Mouse (Mus musculus): ENCODE data around the gene Atl3. TPM values are rescaled to one million over a fixed set of nuclear protein-coding genes. Genes with fewer than 3 reads are reported as not detected.
A peak's percentile ranks its signal among the peaks of the same experiment; 100 is the strongest.

The Atl3 gene
- polyA plus RNA-seq, 1 experiment from 2014 or later = 8.9 TPM

DNA sequence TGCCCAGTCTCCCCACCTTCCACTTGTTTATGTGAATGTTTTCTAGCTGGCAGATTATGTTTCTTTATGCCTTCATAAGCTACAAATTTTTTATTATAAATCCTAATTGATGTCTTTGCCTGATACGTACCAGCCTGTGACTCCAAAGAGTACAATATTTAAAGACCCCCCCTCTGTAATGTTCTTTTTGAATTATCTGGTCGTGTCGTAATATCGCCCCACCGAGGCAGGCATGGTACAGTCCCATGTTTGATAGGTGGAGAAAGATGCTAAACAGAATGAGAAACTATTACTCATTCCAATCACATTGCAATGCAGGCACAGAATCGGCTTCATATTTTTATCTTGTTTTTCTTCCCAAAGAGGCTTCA lies 10.3 kb upstream of the Atl3 start:
- no peaks in the 10 kb centered on the region for H3K36me3 ChIP-seq (ENCODE audit: control insufficient read depth, insufficient read depth)
- TF ChIP-seq CTCF (IDR thresholded peaks at IDR 0.05; ENCODE audit: low read depth) = peak; percentile 42
- peak; percentile 36; the same call in 1 of the 2 replicates for ATAC-seq
- H3K9me3 ChIP-seq (ENCODE audit: control insufficient read depth) = no peaks in the 10 kb centered on the region
- H3K27ac ChIP-seq (ENCODE audit: low read depth, low read length) = peak overlapping the region; percentile 96
- H3K4me1 ChIP-seq (replicated peaks; ENCODE audit: control insufficient read depth, insufficient read depth, low read length) = no peaks in the 10 kb centered on the region; the same call in 1 of the 2 replicates
- no peaks in the 10 kb centered on the region for H3K27me3 ChIP-seq (replicated peaks; ENCODE audit: control insufficient read depth, insufficient read depth, low read length)
- peak overlapping the region; percentile 93 for H3K9ac ChIP-seq (ENCODE audit: low read depth, low read length)
- H3K4me2 ChIP-seq (replicated peaks; ENCODE audit: low read depth) = peak overlapping the region; percentile 82
- peak overlapping the region; percentile 96 for H3K4me3 ChIP-seq (ENCODE audit: low read depth, low read length)
- 3% methylated on average over 6 of the region's 6 CpGs for WGBS

DNA sequence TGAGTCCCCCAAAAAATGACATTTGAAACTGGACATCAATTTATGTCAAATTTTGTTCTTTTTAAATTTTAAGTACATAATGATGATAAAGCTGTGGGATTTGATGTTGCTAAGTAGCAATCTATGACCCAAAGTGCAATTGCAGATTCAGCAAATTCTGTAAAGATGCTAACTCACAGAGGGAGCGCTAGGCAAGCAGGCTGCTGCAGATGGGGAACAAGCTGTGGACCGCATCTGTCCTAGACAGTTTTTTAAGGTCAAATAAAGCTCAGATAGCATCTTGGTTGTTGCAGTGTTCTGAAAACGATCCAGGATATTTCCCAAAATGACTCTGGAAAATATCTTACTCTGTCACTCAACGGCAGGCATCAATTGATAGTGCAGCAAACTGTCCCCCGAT lies 9.8 kb upstream of the Atl3 start:
- Histone ChIP-seq H3K9ac (ENCODE audit: low read depth, low read length) (no peak overlapping the region), H3K27me3 (replicated peaks; ENCODE audit: control insufficient read depth, insufficient read depth, low read length) (no peaks in the 10 kb centered on the region), H3K4me3 (ENCODE audit: low read depth, low read length) (peak overlapping the region; percentile 96; the same call in 1 of the 2 replicates), H3K27ac (ENCODE audit: low read depth, low read length) (no peak overlapping the region), H3K4me2 (replicated peaks; ENCODE audit: low read depth) (peak overlapping the region; percentile 82; the same call in 1 of the 2 replicates), H3K4me1 (replicated peaks; ENCODE audit: control insufficient read depth, insufficient read depth, low read length) (no peaks in the 10 kb centered on the region; the same call in 1 of the 2 replicates), H3K36me3 (ENCODE audit: control insufficient read depth, insufficient read depth) (no peaks in the 10 kb centered on the region), H3K9me3 (ENCODE audit: control insufficient read depth) (no peaks in the 10 kb centered on the region)
- no peak for ATAC-seq
- 60% methylated on average over 5 of the region's 5 CpGs for WGBS
- TF ChIP-seq CTCF (IDR thresholded peaks at IDR 0.05; ENCODE audit: low read depth) = no peak

DNA sequence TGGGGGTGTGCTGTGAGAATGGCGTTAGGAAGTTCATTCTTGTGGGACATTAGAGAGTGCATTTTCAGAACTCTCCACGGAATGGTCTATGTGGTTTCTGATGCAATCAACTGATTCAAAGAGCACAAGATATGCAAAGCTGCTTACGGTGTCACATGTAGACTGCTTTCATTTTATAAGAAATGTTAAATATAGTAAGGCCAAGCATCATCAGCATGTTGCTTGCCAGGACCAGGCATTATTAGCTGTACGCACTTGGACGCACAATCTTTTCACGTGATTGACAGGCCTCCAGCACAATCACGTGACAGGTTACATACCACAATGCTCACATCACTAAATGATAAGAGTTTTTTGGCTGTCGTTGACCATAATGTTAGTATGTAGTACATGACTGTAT lies 6.2 kb upstream of the Atl3 start:
- no peak overlapping the region for H3K27ac ChIP-seq (ENCODE audit: low read depth, low read length)

DNA sequence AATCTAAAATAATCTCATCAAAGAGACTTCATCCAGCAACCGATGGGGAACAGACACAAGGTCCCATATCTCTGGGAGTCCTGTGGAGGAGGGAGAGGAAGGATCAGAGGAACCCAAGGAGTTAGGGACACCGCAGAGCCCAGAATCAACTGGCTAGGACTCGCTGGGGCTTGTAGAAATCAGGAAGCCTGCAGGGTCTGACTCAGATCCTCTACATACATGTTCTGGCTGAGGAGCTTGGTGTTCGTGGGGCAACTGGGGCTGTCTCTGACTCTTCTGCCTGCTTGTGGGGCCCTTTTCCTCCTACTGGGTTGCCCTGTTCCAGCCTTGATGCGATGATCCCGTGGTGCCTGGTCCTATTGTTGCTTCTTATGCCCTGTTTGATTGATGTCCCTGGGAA lies 1.9 kb upstream of the Atl3 start:
- H3K4me2 ChIP-seq (replicated peaks; ENCODE audit: low read depth) = no peak overlapping the region
- 85% methylated on average over 6 of the region's 6 CpGs for WGBS
- no peak overlapping the region for H3K9ac ChIP-seq (ENCODE audit: low read depth, low read length)
- H3K27me3 ChIP-seq (replicated peaks; ENCODE audit: control insufficient read depth, insufficient read depth, low read length) = no peaks in the 10 kb centered on the region
- H3K9me3 ChIP-seq (ENCODE audit: control insufficient read depth) = no peaks in the 10 kb centered on the region
- ATAC-seq = no peak
- H3K4me3 ChIP-seq (ENCODE audit: low read depth, low read length) = no peak overlapping the region
- no peaks in the 10 kb centered on the region for H3K36me3 ChIP-seq (ENCODE audit: control insufficient read depth, insufficient read depth)
- 0 out of 2 replicates have a peak overlapping the region, but pooled peaks have one; percentile 80 for H3K27ac ChIP-seq (ENCODE audit: low read depth, low read length)
- H3K4me1 ChIP-seq (replicated peaks; ENCODE audit: control insufficient read depth, insufficient read depth, low read length) = no peaks in the 10 kb centered on the region; the same call in 1 of the 2 replicates
- TF ChIP-seq CTCF (IDR thresholded peaks at IDR 0.05; ENCODE audit: low read depth) = no peak

More for the DNA sequence above, 6.2 kb upstream of the Atl3 start:
- H3K4me2 ChIP-seq (replicated peaks; ENCODE audit: low read depth) = no peak overlapping the region
- H3K36me3 ChIP-seq (ENCODE audit: control insufficient read depth, insufficient read depth) = no peaks in the 10 kb centered on the region
- H3K4me3 ChIP-seq (ENCODE audit: low read depth, low read length) = no peak overlapping the region
- no peak for ATAC-seq
- no peaks in the 10 kb centered on the region for H3K27me3 ChIP-seq (replicated peaks; ENCODE audit: control insufficient read depth, insufficient read depth, low read length)
- H3K9ac ChIP-seq (ENCODE audit: low read depth, low read length) = no peak overlapping the region
- 66% methylated on average over 8 of the region's 8 CpGs for WGBS
- H3K9me3 ChIP-seq (ENCODE audit: control insufficient read depth) = no peaks in the 10 kb centered on the region
- H3K4me1 ChIP-seq (replicated peaks; ENCODE audit: control insufficient read depth, insufficient read depth, low read length) = no peaks in the 10 kb centered on the region; the same call in 1 of the 2 replicates
- no peak for TF ChIP-seq CTCF (IDR thresholded peaks at IDR 0.05; ENCODE audit: low read depth)

DNA sequence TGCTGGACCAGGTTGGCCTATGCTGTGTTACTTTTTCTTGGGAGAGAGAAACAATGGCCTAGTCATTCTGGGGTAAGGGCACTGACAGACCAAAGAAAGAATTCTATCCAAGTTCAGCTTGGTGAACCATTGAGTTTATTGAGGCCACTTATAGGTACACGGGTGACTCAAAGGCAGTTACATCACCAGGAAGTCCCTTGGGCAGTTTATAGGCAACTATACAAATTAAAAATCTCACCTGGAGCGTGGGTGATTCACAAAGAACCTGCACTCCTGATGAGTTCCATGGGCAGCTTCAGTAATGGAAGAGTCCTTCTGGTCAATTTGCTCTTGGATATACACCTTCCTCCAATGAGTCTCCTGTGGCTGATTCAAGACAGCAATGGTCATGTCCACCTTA lies 1.2 kb upstream of the Atl3 start:
- Histone ChIP-seq H3K4me1 (replicated peaks; ENCODE audit: control insufficient read depth, insufficient read depth, low read length) (no peaks in the 10 kb centered on the region; the same call in 1 of the 2 replicates), H3K27me3 (replicated peaks; ENCODE audit: control insufficient read depth, insufficient read depth, low read length) (no peaks in the 10 kb centered on the region), H3K36me3 (ENCODE audit: control insufficient read depth, insufficient read depth) (no peaks in the 10 kb centered on the region), H3K9ac (ENCODE audit: low read depth, low read length) (no peak overlapping the region), H3K4me3 (ENCODE audit: low read depth, low read length) (no peak overlapping the region), H3K4me2 (replicated peaks; ENCODE audit: low read depth) (no peak overlapping the region), H3K27ac (ENCODE audit: low read depth, low read length) (peak overlapping the region; percentile 80), H3K9me3 (ENCODE audit: control insufficient read depth) (no peaks in the 10 kb centered on the region)
- no peak for TF ChIP-seq CTCF (IDR thresholded peaks at IDR 0.05; ENCODE audit: low read depth)
- peak; percentile 39 for ATAC-seq
- WGBS = 49% methylated on average over 2 of the region's 2 CpGs

DNA sequence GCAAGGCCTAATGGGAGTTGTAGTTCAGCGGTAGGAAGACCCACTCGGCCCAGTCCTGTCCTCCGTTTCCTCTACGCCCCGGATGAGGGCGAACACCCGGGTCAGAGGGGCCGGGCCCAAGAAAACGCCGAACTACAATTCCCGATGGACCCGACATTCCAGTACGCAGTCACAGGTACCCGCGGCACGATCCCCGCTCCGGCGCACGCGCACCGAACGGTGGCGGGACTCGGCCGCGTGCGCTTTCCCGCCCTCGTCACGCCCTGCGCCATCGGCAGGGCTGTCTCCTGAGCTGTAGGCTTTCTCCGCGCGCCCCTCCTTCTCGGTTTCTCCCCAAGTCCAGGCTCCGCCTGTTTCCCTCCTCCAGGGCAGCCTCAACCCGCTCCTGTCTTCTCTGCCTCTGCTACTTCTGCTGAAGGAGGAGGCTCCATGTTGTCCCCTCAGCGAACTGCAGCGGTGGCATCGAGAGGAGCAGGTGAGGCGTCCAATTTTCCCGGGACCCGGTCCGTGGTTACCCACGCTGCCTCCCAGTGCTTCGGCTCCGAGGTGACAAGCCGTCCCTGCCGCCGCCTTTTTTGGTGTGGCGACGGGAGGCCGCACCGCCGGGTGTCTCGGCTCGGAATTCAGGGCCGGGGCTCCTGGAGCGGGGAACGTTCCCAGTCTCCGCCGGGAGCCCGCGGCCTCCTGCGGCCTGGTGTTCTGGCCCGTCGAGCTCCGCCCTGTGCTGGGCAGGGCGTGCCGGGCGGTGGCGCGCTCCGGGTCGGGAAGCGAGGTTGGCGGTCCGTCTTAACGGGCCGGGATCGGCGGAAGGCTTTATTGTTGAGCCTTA lies 561 bp downstream of the Atl3 start:
- Histone ChIP-seq H3K4me2 (replicated peaks; ENCODE audit: low read depth) (peak overlapping the region; percentile 69), H3K9ac (ENCODE audit: low read depth, low read length) (peak overlapping the region; percentile 61), H3K27me3 (replicated peaks; ENCODE audit: control insufficient read depth, insufficient read depth, low read length) (no peaks in the 10 kb centered on the region), H3K36me3 (ENCODE audit: control insufficient read depth, insufficient read depth) (no peaks in the 10 kb centered on the region), H3K4me1 (replicated peaks; ENCODE audit: control insufficient read depth, insufficient read depth, low read length) (no peaks in the 10 kb centered on the region; the same call in 1 of the 2 replicates), H3K9me3 (ENCODE audit: control insufficient read depth) (no peaks in the 10 kb centered on the region), H3K27ac (ENCODE audit: low read depth, low read length) (peak overlapping the region; percentile 98), H3K4me3 (ENCODE audit: low read depth, low read length) (peak overlapping the region; percentile 62)
- peak; percentile 38 for TF ChIP-seq CTCF (IDR thresholded peaks at IDR 0.05; ENCODE audit: low read depth)
- ATAC-seq = peak; percentile 90
- WGBS = under 1% methylated on average over 84 of the region's 84 CpGs

Measured in intestine, postnatal 0 days (tissue).